Mouse (Mus musculus) CH12.LX (cell line): Measurements from ENCODE around the gene Fgfr2. TPM values are rescaled to one million over a fixed set of nuclear protein-coding genes. Genes with fewer than 3 reads are reported as not detected.
A peak's percentile ranks its signal among the peaks of the same experiment; 100 is the strongest.

ENCODE experiments used
- DNase-seq: peaks from one replicate; pipeline ENCODE4 v3.0.0-alpha.2; 2013; ENCODE audit errors: extremely low read depth
- H3K27ac ChIP-seq: 2 replicates; pipeline ENCODE4 v1.5.1; 2012; ENCODE audit warnings: low read depth, mild to moderate bottlenecking, control low read depth, moderate library complexity; ENCODE audit not compliant: insufficient read depth
- H3K27me3 ChIP-seq: replicated peaks from 2 replicates; pipeline ENCODE3; 2012; ENCODE audit warnings: inconsistent platforms
- H3K36me3 ChIP-seq, 2 experiments: replicated peaks in 1 of 2; 2 replicates each; pipeline versions ENCODE3 to v1.6.1; 2012; ENCODE audit warnings: inconsistent platforms in 1 of 2, low read length in 1 of 2, mild to moderate bottlenecking in 1 of 2, mixed read lengths in 1 of 2, moderate library complexity in 1 of 2; ENCODE audit not compliant: control insufficient read depth in 1 of 2, insufficient read depth in 1 of 2
- H3K4me1 ChIP-seq, 2 experiments: 2 replicates each; pipeline ENCODE4 v1.6.1; 2012; ENCODE audit warnings: inconsistent platforms in 1 of 2, moderate library complexity in 1 of 2; ENCODE audit not compliant: insufficient read depth in 2 of 2, control insufficient read depth in 1 of 2
- H3K4me2 ChIP-seq: 2 replicates; pipeline ENCODE4 v1.6.1; 2012; ENCODE audit warnings: low read depth, mild to moderate bottlenecking, control low read depth; ENCODE audit not compliant: poor library complexity, insufficient read depth, severe bottlenecking
- H3K4me3 ChIP-seq, 3 experiments: fragments of 150-350 bp in 1 of 3; sonication (generic) in 1 of 3; replicated peaks in 1 of 3; 2 replicates each; pipeline versions ENCODE3 to v1.5.1; 2011 to 2012; ENCODE audit warnings: low read depth in 2 of 3, low read length in 2 of 3, mild to moderate bottlenecking in 2 of 3, moderate library complexity in 2 of 3, control low read depth in 1 of 3, improper control_type of control experiment in 1 of 3, inconsistent platforms in 1 of 3, mixed read lengths in 1 of 3; ENCODE audit not compliant: poor library complexity in 1 of 3
- H3K79me2 ChIP-seq: replicated peaks from 2 replicates; pipeline ENCODE4 v1.6.1; 2012; ENCODE audit warnings: mild to moderate bottlenecking, moderate library complexity; ENCODE audit not compliant: control insufficient read depth, poor library complexity, insufficient read depth, severe bottlenecking; ENCODE audit errors: extremely low read depth
- H3K9ac ChIP-seq: 2 replicates; pipeline ENCODE4 v1.6.1; 2012; ENCODE audit warnings: low read depth, mild to moderate bottlenecking, control low read depth, moderate library complexity; ENCODE audit not compliant: insufficient read depth
- H3K9me3 ChIP-seq: replicated peaks from 2 replicates; pipeline ENCODE3; 2012; ENCODE audit warnings: low read length, inconsistent platforms, mixed read lengths
- BHLHE40 ChIP-seq: IDR thresholded peaks from 2 replicates; pipeline ENCODE4 v1.6.1; 2011; ENCODE audit warnings: mild to moderate bottlenecking, low read depth, low read length, improper control_type of control experiment
- CTCF ChIP-seq, 2 experiments: IDR thresholded peaks in 1 of 2; conservative IDR thresholded peaks in 1 of 2; 2 replicates each; pipeline ENCODE4 v1.5.1; 2011 to 2012; ENCODE audit warnings: low read depth in 2 of 2, low read length in 2 of 2, improper control_type of control experiment in 1 of 2, inconsistent platforms in 1 of 2, mild to moderate bottlenecking in 1 of 2, moderate library complexity in 1 of 2
- EP300 ChIP-seq: IDR thresholded peaks from 2 replicates; pipeline ENCODE4 v1.6.1; 2011; ENCODE audit warnings: low read length, improper control_type of control experiment
- IRF4 ChIP-seq: IDR thresholded peaks from 2 replicates; pipeline ENCODE4 v1.6.1; 2014; ENCODE audit warnings: low read depth, mild to moderate bottlenecking, inconsistent platforms, low read length, improper control_type of control experiment
- JUND ChIP-seq: conservative IDR thresholded peaks from 2 replicates; pipeline ENCODE4 v1.6.1; 2011; ENCODE audit warnings: low read depth, low read length, improper control_type of control experiment
- KAT2A ChIP-seq: IDR thresholded peaks from 2 replicates; pipeline ENCODE4 v1.6.1; 2012; ENCODE audit warnings: low read length, improper control_type of control experiment, inconsistent platforms; ENCODE audit not compliant: insufficient replicate concordance
- RAD21 ChIP-seq: IDR thresholded peaks from 2 replicates; pipeline ENCODE4 v1.6.1; 2011; ENCODE audit warnings: low read depth, mild to moderate bottlenecking, low read length, improper control_type of control experiment, moderate library complexity
- RCOR1 ChIP-seq: conservative IDR thresholded peaks from 2 replicates; pipeline ENCODE4 v1.6.1; 2012; ENCODE audit warnings: low read depth, mild to moderate bottlenecking, inconsistent platforms, low read length, improper control_type of control experiment
- SIN3A ChIP-seq: IDR thresholded peaks from 2 replicates; pipeline ENCODE4 v1.6.1; 2012; ENCODE audit warnings: low read length, improper control_type of control experiment, inconsistent platforms
- SMC3 ChIP-seq: IDR thresholded peaks from 2 replicates; pipeline ENCODE4 v1.6.1; 2011; ENCODE audit warnings: low read depth, low read length, improper control_type of control experiment
- TBP ChIP-seq: conservative IDR thresholded peaks from 2 replicates; pipeline ENCODE4 v1.6.1; 2011; ENCODE audit warnings: low read depth, low read length, improper control_type of control experiment
- TCF12 ChIP-seq: IDR thresholded peaks from 2 replicates; pipeline ENCODE4 v1.6.1; 2014; ENCODE audit warnings: low read depth, mild to moderate bottlenecking, inconsistent platforms, low read length, improper control_type of control experiment
- USF2 ChIP-seq: conservative IDR thresholded peaks from 2 replicates; pipeline ENCODE4 v1.6.1; 2011; ENCODE audit warnings: low read depth, low read length, improper control_type of control experiment
- ZC3H11A ChIP-seq: IDR thresholded peaks from 2 replicates; pipeline ENCODE4 v1.6.1; 2012; ENCODE audit warnings: low read depth, mild to moderate bottlenecking, inconsistent platforms, low read length, improper control_type of control experiment
- ZKSCAN1 ChIP-seq: IDR thresholded peaks from 2 replicates; pipeline ENCODE4 v1.6.1; 2012; ENCODE audit warnings: low read depth, inconsistent platforms, low read length, improper control_type of control experiment, borderline replicate concordance
- dilution Hi-C: fragments of 300-500 bp; cut with MboI; formaldehyde crosslinking; loops from 2 replicates; pipeline ENCODE4 v1.14.3; 2020; ENCODE audit warnings: low sequenced_read_pairs; ENCODE audit not compliant: extremely low pct_unique_long_range_greater_than_20kb, extremely low pct_ligation_motif_present
- in situ Hi-C: fragments of 300-500 bp; cut with MboI; formaldehyde crosslinking; loops from 3 replicates; pipeline ENCODE4 v1.14.3; 2019; ENCODE audit warnings: low sequenced_read_pairs, low pct_ligation_motif_present, low pct_unique_long_range_greater_than_20kb, mixed read lengths
- polyA plus RNA-seq: library from polyadenylated mRNA; unstranded; fragments of >175 nt; gene quantifications from 2 replicates; pipeline ENCODE4 v1.2.1, GENCODE M21; 2012; ENCODE audit warnings: low read depth; ENCODE audit not compliant: insufficient read length
- total RNA-seq, 2 experiments: library from RNA; depleted of rRNA; stranded (reverse); fragments of 300-350 nt in 1 of 2; fragments of >200 nt in 1 of 2; gene quantifications; 2 replicates each; pipeline ENCODE4 v1.2.3; 2012 to 2014

Gene Fgfr2
- total and polyA plus RNA-seq, 3 experiments = not detected

GRCm38 (mm10) chr7:131001976-131002726 is 2121.0 kb downstream of the Fgfr2 start:
- Histone ChIP-seq H3K27me3 (peaks cover 83% of the 10 kb centered on the region), H3K36me3 (no peaks in the 10 kb centered on the region), H3K4me1 (no peaks in the 10 kb centered on the region), H3K4me2 (no peak overlapping the region), H3K9ac (no peak overlapping the region), H3K27ac (no peak overlapping the region), H3K4me3 (no peak overlapping the region), H3K79me2 (no peaks in the 10 kb centered on the region), H3K9me3 (peaks cover 16% of the 10 kb centered on the region)
- no peak for DNase-seq
- dilution Hi-C loops = no loop called here
- in situ Hi-C loops = no loop called here
- TF ChIP-seq BHLHE40 = peak; percentile 66
- no peak for TF ChIP-seq ZKSCAN1

DNA sequence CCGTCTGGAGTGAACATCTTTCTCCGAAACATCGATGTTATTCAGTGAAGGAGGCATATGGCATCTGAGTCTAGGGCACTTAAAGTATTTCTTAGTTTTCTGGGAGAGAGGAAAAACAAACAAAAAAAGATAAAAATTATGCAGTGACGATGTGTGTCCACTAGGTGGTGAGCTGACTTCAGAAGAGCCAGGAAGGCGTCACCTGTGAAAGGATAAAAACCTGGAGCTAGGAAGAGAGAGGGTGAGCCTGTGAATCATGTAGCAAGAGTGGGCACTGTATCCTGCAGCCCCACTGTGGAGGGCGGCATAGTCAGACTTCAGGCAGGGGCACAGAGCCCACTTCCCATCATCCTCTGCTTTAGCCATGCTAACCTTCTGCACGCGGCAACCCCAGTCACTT is 2129.2 kb downstream of the Fgfr2 start:
- in situ Hi-C loops = no loop called here
- H3K36me3 ChIP-seq = no peaks in the 10 kb centered on the region
- no peaks in the 10 kb centered on the region for H3K9me3 ChIP-seq
- H3K79me2 ChIP-seq = no peaks in the 10 kb centered on the region
- no peak overlapping the region for H3K9ac ChIP-seq
- DNase-seq = no peak
- no peak overlapping the region for H3K4me2 ChIP-seq
- H3K27ac ChIP-seq = no peak overlapping the region
- H3K4me1 ChIP-seq = no peaks in the 10 kb centered on the region
- no peak for TF ChIP-seq ZC3H11A
- peak; percentile 40 for TF ChIP-seq RAD21
- TF ChIP-seq CTCF (conservative IDR thresholded peaks at IDR 0.05 in 1 of 2, IDR thresholded peaks at IDR 0.05 in 1 of 2; ENCODE audit: low read depth in 2 of 2, low read length in 2 of 2) = peak; percentile 37 to 66; a peak in 3 of 4 replicates
- TF ChIP-seq ZKSCAN1 = no peak
- peak; percentile 43 for TF ChIP-seq SMC3
- dilution Hi-C loops = no loop called here
- H3K4me3 ChIP-seq = no peak overlapping the region
- peaks cover 79% of the 10 kb centered on the region for H3K27me3 ChIP-seq

- Histone ChIP-seq H3K4me1 (no peaks in the 10 kb centered on the region), H3K9ac (no peak overlapping the region), H3K4me2 (no peak overlapping the region), H3K36me3 (no peaks in the 10 kb centered on the region), H3K4me3 (no peak overlapping the region), H3K9me3 (peaks cover 4% of the 10 kb centered on the region), H3K79me2 (no peaks in the 10 kb centered on the region), H3K27ac (no peak overlapping the region), H3K27me3 (peaks cover 81% of the 10 kb centered on the region)
- in situ Hi-C loops (no loop called here), dilution Hi-C loops (no loop called here)
- DNase-seq = no peak
- no peak for TF ChIP-seq EP300
- TF ChIP-seq SIN3A = no peak
- no peak for TF ChIP-seq JUND
- no peak for TF ChIP-seq RCOR1
- no peak for TF ChIP-seq TCF12
- TF ChIP-seq CTCF (conservative IDR thresholded peaks at IDR 0.05 in 1 of 2, IDR thresholded peaks at IDR 0.05 in 1 of 2; ENCODE audit: low read depth in 2 of 2, low read length in 2 of 2) = no peak
- TF ChIP-seq BHLHE40 = no peak
- no peak for TF ChIP-seq IRF4
- no peak for TF ChIP-seq ZC3H11A
- TF ChIP-seq USF2 = no peak
- no peak for TF ChIP-seq TBP
- no peak for TF ChIP-seq SMC3
- no peak for TF ChIP-seq KAT2A
These were observed 2131.9 kb downstream of the Fgfr2 start for GRCm38 (mm10) chr7:130991174-130991789.
